Mouse (Mus musculus): ENCODE data around the gene Tmem214.

Gene Tmem214

DNA sequence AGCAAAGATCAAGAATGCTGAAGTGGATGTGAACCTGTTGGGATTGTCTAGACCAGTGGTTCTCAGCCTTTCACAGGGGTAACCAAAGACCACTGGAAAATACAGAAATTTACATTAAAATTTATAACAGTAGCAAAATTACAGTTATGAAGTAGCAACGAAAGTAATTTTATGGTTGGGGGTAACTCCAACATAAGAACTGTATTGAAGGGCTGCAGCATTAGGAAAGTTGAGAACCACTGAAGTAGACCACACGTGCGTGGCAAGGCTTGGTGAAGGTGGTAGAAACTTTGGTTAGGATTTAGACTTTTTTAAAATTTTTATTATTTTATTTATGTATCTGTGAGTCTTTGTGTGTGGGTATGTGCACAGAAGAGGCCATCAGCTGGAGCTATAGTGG, at the start of gene Tmem214:
Tmem214 (plus strand) TSS at position 301 of the 400 bp plus-strand sequence.
- DNase-seq = no peak

DNA sequence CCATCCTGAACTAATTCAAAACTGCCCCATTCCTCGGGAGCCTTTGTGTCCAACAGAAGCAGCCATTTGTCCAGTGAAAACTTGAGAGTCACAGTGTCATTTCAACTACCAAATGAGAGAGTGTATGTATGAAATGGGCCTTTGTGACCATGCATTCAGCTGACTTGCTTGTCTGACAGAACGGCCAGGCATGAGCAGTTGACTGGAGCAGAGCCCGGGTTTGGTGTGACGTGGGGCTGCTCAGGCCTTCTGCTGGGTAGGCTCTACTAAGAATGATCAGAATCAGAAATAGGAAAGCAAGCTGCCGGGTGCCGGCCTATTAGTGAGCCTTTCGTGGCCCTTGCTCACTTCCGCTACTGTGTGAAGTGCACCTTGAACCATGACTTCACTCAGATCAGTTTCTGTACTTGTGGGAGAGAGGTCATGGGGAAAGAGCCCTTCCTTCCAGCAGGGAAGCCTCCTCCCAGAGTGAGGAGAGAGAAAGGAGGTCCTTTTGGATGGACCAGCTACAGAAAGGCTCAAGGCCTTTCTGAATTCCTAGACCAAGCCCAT, 49.0 kb upstream of the Tmem214 start:
- no peak for DNase-seq

DNA sequence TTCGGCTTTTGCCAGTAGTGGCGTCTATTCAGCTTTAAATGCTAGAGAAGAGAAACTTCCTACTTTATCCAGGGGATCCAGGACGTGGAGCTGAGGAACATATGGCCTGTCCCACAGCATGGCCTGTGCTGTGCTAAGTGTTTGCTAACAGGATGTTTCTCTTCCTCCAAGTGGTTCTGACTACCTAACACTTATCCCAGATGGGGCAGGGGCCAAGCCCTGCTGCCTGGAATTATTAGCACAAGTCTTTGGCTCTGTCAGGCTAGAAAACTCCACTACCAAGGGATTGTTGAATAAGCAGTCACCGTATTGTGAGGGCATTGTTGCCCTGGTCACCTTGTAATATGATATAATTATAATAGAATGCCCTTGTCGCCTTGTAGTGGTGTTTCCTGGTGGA, 45.1 kb upstream of the Tmem214 start:
- DNase-seq = no peak

DNA sequence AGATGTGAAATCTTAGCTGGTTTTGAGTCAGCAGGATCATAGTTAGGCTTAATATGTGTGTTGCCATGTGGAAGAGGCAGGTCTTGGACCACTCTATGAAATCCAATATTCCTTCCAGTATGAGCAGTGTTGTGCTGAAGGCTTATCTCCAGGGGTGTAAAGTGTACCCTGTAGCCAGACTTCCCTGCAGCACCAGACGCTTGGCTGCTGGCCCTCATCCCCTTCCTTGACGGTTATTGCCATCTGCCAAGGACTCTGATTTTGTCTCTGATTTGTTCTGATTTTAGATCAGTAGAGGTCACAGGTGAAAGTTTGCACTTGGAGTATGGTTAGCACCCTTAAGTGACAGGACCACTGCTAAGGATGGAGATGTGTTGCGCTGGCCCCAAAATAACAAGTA, 44.7 kb upstream of the Tmem214 start:
- DNase-seq = no peak

DNA sequence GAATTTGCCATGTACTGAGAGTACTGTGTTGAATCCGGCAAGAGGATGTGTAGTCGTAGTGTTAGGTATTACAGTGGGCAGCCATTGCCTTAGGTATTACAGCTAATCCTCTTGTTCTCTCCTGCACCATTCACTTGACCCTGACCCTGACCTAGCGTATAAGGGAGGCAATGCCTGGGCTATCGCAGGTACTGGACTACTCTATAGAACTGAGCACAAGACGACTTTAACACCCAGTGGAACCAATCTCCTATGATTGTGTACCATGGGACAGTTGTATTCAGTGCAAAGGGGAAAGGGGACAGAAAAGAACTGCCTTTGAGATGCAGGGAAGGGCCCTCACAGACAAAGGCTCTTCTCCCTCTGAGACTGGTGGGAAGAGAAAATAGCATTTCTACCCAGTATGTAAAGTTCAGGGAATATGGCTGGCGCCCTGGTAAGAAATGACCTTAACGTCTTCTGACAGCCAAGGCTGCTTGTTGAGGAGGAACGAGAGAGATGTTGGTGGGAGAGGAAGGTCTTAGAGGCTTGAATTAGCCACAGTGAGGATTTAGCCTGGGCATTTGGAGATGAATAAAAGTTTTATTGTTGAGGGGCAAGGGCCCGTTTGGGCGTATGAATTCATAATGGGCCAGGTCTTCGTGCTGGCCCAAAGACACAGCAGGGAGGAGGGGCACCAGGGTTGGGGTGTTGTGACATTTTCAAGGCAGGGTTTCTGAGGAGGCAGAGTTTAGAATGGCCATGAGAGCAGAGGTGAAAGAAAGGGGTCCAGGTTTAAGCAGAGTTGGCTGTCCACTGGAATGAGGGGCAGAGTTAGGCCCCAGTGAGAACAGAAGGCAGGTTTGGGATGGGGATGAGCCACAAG, 43.5 kb upstream of the Tmem214 start:
- no peak for DNase-seq

DNA sequence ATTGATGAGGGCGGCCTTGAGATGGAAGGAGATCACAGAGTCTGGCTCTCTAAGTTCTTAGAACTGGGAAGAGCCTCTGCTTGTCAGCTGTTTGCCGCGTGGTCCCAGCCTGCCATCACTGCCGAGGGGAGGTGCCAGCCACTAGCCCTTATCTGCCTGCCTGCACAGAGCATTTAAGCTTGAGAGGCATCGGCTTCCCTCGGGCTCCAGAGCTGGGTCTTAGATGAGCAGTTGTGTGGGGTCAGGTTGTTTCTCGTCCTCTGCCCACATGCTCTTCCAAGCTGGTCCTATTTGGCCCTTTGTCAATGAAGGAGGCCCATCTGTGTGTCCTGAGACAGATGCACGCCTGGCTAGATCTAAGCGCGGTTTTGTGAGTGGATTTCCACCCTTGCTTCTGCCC, 42.6 kb upstream of the Tmem214 start:
- no peak for DNase-seq

DNA sequence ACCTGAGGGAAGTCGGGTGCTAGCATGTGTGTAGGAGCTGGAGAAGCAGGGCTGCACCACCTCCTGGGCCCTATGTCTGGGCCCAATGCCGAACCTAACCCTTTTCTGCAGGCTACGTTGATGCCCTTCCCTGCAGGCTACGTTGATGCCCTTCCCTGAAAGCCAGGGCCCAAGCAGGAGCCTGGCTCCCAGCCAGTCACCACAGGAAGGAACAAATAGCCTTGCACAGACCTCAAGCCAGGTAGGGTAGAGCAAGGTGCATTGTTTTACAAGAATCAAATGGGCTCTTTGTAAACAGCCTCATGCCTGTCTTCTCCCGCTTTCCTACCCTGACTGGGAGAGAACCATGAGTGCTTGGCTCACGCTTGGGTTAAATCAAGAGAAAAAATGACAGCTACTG, 42.0 kb upstream of the Tmem214 start:
- DNase-seq = no peak

DNA sequence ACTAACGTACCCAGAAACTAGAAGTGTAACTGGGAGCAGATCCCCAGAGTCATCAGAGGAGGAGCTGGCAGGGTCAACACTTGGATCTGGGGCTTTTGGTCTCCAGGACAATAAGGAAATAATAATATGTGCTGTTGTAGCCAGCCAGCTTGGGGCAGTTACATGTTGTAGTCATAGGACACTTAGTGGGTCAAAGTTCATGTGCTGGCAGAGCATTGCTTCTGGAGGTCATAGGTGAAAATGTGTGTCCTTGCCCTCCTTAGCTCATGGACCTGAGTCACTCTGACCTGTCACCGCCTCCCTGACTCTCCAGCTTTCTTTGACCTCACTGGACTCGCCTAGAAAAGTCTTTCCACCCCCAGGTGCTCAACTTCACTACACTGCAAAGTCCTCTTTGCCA, 34.4 kb upstream of the Tmem214 start:
- no peak for DNase-seq

DNA sequence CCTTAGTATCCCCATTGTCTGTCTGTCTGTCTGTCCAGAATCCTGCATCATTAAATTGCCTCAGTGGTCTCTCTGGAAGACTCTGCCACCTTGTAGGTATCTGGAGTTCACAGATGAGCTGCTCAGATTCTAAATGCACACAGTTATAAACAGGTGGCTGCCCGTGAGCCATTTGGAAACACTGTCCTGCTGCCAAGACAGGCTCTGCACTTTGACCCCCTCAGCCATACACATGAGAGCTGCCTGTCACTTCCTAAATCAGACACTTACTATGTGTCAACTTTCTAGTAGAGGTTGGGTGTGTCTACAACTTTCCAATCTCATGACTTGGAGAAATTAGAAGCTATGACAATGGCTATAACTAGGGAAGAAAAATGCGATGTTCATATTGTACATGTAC, 28.1 kb upstream of the Tmem214 start:
- DNase-seq = no peak

DNA sequence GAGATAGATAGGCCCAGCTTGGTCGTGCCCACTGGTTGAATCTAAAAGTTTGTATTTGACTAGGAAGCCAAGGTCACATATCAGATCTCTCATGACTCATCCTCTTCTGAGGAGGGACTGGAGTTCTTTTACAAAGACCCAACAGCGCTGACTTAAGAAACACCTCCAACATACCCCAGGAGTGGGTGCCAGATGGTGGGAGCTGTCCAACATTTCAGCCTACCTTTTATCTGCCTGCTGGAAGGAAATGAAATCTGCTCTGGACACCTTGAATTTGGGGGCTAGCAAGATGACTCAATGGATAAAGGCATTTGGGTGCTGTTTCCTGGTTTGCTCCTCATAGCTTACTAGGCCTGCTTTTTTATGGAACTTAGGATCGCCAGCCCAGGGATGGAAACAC, 25.9 kb upstream of the Tmem214 start:
- no peak for DNase-seq

DNA sequence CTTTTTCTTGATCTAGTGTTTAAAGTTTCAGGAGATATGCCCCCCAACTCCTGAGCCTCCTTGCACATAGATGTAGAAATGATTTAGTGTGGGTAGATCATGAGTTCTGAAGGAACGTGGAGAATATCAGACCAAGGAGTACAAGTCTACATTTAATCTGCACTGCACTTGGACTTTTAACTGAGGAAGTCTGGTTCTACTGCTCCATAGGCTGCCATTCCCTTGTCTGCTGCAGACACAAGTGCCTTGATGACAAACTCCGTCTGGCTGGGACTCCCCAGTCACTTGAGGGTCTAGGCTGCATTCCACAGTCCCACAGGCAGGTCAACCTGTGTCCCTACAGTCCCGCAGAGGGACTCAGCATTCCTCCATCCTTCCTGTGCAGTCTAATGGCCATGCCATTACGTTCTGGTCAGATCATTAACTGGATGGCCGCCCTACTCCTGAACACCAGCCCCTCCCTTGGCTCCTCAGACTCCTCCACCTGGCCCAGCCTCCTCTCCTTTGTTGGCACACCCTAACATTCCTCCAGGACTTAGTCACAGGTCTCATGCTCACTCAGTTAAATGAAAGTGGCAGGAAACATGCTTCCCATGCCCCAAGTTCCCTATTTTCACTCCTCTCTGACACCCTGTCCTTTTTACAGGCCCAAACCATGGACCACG, 17.8 kb upstream of the Tmem214 start:
- DNase-seq = no peak

DNA sequence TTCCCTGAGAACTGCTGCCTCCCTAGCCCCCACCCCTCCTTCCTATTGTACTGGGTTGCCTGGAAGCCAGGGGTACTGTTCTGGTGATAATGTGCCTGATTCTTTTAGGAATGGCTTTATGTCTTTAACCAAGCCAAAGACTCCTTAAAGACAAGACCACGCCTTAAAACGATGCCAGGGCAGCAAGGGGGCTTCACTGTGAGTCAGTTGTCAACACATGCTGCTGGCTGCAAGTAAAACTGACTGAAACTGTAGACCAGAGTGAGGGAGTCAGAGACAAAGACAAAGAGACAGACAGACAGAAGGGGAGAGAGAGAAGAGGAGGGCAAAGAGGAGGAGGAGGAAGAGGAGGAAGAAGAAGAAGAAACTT, 17.3 kb upstream of the Tmem214 start:
- DNase-seq = no peak

DNA sequence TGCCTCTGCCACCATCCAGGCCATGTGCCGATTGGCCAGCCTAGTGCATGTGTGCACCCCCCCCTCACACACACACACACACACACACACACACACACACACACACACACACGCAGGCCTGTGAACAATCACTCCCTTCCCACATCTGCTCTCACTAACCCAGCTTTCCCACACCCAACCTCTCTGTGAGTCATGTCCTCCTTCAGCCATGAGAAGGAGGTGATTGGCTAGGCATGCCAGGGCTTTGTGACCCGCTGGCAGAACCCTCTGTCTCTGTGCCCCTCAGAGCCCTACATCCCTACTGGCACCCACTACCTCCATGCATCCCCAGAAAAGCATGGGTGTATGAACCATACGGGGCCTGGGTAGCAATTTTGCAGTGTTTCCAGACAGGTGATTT, 14.3 kb upstream of the Tmem214 start:
- DNase-seq = no peak

DNA sequence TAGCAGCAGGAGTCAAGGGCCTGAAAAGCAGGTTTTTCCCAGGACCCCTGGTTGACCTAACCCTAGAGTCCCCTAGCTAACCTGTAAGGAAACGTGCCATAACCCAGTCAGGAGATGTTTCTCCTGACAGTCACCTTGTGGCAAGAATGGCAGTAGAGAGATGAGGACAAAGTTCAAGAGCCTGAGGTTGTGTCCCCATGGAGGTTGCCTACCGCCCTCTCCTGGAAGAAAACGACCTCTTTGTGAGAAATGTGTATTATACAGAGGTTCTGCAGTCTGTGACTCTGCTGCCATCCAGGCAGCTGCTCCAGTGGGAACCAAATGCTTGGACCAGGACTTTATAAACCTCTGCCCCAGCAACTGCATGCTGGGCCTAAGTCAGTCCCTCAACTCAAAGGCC, 12.1 kb upstream of the Tmem214 start:
- DNase-seq = no peak

DNA sequence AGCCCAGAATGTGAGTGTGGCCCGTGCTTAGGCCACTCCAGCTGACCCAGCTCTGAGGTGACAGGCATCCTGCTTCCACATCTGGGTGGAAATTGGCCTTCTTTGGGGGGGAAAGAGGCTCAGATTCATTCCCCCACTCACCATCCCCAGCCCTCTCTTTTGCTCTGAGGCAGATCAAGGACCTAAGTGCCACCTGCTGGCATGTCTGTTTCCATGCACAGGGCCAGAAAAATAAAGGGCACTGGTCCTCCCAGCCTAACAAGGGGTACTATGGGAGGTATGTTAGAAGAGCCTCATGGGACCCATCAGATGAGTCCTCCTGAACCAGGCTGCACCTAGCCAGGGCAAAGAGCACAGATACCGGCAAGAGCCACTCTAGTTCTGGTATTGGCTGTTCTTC, 11.7 kb upstream of the Tmem214 start:
- DNase-seq = no peak

DNA sequence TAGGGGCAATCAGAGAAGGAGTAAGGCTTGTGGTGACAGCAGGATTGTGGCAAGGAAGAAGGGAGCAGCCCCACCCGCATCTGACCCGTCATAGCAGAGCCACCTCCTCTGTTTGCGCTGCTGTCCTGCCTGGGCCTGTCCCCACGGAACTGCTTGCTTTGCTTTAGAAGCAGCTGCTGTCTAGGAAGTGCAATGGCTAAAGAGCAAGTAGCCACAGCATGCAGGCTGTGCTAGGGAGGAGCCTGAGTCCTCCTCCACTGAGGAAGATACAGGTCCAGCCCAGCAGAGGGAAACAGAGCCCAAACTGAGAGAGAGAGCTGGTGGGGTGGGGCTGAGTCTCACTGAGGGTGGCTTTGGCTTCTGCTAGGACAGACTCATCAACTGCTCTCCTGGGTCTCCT, 4.0 kb upstream of the Tmem214 start:
- DNase-seq = no peak

DNA sequence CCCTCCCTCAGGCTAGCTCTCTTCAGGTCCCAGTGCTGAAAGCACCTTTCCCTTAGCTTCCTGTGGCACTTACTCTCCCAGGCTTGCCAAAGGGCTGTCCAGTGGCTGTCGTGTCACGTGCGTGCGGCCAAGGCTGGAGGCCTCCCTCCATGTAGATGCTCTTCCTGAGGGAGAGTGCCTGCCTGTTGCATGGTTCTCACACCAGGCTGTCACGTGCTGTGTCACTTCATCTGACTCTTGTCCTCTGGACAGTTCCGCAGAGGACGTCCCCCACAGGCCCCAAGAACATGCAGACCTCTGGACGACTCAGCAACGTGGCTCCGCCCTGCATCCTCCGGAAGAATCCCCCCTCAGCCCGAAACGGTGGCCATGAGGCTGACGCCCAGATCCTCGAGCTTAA, 3.5 kb upstream of the Tmem214 start:
- DNase-seq = no peak

DNA sequence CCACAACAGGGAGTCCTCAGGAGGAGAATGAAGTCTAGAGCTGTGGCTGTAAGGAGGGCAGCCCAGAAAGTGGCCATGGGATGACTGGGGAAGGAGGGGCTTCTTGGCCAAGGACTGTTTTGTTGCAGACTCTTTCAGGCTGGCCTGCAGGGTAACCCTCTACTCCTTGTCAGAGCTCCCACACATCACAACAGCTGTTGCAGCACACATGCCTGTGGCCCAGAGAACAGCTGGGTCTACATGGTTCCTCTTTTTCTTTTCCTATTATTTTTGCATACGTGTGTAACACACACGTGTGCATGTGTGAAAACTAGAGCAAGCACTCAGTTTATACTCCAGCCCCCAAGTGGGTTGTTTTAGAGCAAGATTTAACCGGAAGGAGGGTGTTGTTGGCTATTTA, 941 bp upstream of the Tmem214 start:
- no peak for DNase-seq

DNA sequence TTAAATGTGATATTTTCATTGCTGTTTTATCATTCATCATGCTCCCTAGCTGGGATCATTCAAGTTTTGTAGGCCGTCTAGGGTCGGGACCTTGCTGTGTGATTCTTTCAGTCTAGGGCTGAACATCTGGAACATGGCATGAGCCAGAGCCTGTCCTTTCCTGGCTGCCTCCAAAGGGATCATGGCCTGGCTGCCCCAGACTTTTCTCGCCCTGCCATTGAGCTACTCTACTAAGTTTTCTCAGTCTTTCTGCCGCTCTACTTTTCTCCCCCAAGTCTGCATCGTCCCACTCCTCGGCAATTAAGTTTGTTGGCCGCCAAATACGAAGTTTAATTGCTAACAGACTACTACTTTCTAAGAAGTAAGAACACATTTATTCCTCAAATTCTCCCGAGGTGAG, 1.2 kb downstream of the Tmem214 start:
- no peak for DNase-seq

DNA sequence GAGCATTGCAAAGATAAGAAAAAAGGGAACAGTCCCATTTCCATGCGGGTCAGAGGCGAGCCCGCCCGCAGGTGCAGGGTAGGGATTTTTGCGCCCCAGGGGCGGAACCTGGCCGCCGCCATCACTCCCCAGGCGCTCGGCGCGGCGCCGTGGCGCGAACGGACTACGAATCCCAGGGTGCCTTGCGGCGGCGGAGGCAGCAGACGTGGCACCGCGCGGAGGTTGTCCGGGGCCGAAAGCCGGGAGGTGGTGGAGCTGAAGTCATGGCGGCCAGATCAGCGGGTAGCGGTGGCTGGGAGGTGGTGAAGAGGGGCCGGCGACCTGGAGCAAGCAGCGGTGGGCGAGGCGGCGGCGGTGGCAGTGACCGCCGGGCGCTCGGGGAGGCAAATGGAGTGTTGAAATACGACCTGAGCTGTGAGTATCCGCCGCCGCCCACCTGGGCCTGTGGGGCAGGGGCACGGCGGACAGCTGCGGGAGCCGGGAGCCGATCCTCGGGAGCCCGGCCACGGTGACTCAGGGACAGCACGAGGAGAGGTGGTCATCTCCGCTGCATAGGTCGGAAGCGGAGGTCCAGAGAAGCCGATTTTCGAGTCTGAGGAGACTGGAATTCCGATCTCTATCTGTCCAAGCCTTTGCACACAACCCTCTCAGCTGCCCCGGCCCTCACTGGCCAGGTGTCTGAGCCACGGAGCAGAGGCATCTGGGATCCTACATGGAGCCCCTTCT, 1.8 kb downstream of the Tmem214 start:
- DNase-seq = peak; percentile 92

DNA sequence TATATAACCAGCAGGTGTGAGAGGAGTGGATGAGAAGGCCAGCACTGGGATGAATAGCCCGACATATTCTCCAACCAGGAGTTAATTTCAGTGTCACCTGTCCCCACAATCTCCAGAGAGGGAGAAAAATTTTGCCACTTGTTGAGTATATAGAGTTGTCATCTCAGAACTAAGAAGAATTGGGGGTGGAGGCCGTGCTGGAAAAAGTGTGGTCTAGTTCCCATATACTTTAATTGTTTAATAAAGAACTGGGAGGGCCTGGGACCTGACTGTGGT, 2.3 kb downstream of the Tmem214 start:
- no peak for DNase-seq

DNA sequence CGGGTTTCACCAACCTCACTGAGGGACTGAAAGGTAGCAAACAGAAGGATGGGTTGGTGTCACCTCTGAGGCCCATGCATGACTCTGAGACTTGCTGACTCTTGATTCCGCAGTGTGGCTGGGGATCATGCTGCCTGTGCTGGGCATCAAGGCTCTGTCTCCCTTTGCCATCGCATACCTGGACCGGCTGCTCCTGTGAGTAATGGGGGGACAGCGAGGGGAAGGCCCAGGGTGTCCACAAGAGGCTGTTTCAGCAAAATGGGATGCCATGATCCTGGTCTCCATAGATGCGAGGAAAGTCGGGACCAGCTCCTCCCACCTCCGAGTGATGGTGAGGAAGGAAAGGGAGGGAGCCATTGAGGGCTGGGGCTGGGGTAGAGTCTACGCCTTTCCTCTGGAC, 4.8 kb downstream of the Tmem214 start:
- DNase-seq = no peak

DNA sequence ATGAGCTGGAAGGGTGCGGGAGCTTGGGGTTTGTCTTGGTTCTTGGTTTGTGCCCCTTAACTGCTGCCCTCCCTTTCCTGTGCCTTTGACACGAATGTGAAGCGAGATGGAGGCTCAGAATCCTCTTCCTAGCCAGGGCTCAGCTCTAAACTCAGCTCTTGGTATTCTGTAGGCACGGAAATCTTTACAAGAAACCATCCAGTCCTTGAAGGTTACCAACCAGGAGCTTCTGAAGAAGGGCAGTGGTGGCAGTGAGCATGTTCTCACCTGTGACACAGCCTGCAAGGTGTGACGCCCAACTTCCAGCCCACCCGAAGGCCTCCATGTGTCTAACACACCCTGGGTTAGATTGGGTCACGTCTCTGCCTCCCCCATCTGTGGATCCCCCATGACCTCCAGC, 6.6 kb downstream of the Tmem214 start:
- DNase-seq = no peak

DNA sequence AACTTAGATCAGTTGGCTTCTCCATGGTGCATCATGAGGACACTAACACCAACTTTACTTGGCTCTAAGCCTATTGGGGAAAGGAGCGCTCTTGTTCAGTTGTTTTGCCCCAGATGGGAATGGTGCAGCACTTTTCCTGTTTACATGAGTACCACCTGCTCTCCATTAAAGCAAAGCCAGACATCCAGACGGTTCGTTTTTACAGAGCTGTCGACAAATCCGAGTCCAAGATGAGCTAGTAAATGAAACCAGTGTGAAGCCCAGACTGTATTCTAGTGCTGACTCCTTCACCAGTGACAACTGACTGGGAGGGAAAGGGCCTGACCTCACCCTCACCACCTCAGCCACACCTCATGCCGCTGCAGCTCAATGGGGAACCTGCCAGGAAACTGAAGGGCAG, 10.8 kb downstream of the Tmem214 start:
- DNase-seq = no peak

All from right cerebral cortex, postnatal 14 days (tissue).